Mouse (Mus musculus): ENCODE measurements around the gene Ankrd65. TPM values are rescaled to one million over a fixed set of nuclear protein-coding genes. Genes with fewer than 3 reads are reported as not detected.
"Not testable (repeated sequence)": the region's sequence is repeated elsewhere in the genome, so short reads cannot be mapped to it uniquely, and the experiment has no call there.

Ankrd65 gene
- not detected for total RNA-seq (2021)
- long read RNA-seq, experiment 1: 0 reads
- long read RNA-seq, experiment 2: 0 reads

DNA sequence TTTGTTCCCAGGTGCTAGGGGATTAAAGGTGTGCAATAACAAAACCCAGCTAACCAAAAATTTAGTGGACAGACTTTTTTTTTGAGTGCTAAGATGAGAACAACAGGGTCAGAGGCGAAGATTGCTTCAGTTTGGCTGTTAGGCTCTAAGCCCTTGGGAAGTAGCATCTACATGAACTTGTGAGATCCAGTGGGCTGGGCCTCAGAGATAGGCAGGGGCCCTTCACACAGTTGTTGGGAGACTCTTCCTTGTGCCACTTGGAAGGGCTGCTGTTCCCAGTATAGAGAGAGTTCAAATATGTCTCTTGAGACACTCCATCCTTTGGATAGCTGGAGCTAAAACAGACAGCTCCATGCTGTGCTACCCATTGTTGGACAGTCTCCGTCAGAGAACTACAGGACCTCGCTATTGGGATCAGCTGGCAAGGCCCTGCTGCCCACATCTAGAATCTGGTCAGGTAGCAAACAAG, at the start of gene Ankrd65:
Gene Ankrd65 (plus strand): TSS at position 419 of the 469 bp plus-strand sequence.
- DNase-seq: no peak

DNA sequence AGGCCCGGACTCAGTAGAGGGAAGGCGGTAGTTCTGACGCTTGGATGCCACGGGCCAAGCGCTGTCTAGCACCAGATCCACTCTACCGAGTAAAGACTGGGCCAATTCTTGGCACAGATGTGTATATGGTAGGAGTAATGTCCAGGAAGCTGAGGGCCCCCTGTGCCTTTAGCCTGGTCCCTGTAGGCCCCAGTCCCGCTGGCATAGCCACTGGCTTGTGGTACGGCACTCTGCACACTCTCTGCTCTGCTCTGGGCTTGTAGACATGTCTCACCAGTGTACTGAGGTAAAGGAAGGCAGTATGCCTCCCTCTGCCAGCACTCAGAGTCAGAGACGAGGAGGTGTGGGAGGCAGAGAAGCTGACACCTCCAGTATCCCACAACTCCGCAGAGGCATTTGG, 49.6 kb upstream of the Ankrd65 start:
- DNase-seq: not testable (repeated sequence)

DNA sequence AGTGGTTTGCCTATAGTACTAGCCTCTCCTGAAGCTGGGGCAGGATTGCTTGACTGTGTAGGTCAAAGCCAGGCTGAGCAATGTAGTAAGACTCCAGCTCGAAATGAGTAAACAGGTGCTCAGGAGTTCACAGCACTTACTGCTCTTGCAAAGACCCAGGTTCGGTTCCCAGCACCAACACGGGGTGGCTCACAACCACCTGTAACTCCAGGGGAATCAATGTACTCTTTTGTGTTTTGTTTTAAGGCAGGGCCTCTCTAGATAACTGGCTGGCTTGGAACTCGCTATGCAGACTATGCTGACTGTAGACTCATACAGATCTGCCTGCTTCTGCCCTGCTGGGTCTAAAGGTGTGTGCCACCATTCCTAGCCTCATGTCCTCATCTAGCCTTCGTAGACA, 47.6 kb upstream of the Ankrd65 start:
- no peak for DNase-seq

DNA sequence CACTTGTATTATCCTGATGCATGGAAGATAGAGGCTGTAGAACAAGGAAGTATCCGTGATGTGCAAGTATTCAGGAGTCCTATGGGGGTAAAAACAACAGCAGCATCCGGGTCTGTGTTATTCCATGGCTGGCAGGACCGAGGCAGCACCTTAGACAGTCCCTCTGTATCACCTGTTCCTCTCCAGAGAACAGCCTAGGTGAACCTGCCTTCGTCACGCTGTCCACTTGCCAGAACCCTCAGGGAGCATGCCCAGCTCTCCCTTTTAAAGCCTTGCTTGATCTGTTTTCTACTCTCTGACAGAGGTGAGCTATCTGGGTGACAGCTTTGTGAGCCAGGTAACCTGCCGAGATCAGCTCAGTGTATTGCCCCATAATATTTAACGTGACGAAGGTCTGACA, 45.8 kb upstream of the Ankrd65 start:
- DNase-seq: no peak

DNA sequence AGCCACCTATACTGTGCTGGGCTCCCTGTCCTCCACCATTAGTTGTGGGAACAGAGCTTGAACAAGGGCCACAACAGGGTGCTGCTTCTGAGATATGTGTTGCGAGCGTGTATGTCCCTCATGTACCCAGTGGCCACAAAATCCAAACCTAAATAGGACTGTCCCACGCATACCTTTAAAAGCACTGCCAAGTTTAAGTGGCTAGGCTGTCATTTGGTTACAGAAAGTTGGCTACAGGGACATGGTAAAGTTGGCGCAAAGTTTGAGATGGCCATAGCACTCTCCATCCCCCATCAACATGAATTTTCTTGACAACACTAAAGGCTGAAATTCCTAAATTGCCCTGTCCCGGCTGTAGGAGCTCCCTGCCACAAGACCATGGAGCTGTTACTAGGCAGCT, 45.1 kb upstream of the Ankrd65 start:
- DNase-seq: no peak

DNA sequence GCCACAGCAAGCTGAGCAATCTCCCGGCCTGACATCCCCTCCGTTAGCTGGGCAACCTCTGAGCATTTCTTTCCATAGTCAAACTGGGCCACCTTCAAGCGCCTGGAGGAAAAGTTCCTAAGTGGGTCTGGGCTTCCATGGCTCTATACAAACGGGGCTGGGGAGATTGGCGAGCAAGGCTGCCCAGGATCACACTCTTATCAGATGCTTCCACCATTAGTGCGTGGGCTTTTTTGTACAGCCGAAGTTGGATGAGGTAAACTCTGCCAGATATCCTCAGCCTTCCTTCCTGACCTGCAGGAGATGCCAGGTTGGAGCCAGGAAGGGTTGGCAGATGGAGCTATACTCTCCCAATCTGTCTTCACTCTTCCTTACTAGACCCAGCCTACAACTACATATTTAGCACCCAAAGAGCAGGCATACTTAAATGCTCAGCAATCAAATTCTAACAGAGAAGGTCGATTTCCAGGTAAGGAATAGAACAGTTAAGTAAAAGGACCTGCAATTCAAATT, 44.1 kb upstream of the Ankrd65 start:
- DNase-seq: no peak

DNA sequence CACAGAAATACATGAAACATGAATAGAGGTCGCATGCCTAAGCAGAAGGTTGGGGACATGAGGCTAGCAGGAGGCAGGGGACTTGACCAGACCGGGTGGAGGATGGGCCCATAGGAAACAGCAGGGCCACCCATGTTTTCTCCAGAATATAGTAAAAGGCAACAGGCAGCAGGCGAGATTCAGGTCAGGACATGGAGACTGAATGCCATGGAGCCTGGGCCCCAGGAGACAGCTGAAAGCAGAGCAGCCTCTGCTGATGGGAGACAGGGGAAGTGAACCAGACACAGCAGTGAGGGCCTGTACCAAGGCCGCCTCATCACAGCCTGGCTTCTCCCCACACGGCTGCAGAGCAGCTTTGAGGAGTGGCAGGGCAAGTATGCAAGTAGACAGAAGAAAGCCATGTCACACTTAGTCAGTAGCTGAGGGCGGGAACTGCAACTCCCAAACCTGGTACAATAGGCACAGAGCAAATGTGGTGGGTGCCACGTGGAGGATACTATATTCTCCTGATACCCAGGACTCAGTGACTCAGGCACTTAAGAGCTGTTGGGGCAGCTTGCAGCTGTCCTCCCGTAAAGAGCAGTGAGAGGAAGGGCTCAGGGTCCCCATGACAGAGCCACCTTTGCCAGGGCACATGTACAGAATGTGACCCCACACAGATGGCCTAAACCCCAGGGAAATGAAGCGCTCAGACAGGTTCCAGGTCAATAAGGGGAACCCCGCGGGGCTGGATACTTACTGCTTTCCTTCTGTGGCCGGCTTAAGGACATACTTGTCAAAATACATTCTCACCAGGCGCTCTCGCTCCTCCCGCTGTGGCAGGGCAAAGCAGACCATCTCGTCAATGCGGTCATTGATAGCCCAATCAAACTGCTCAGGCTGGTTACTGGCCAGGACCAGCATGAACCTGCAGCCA, 43.4 kb upstream of the Ankrd65 start:
- no peak for DNase-seq

DNA sequence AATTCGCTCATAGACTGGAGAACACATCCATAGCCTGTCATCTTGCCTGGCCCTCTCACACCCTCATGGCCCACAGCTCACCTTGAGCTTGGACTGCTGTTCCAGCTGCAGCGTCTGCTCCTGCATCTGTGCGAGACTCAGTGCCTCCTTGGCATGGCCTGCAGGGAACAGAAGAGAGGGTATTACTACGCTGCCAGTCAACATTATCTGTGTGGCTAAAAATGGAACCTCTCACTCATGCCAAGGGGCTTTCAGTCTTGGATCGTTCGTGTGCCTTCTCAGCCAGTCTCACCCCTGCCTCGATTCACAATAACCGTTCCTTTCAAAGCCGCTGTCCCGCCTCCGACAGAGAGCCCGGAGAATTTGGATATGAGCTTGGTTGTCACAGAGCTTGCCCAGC, 33.2 kb upstream of the Ankrd65 start:
- DNase-seq: no peak

DNA sequence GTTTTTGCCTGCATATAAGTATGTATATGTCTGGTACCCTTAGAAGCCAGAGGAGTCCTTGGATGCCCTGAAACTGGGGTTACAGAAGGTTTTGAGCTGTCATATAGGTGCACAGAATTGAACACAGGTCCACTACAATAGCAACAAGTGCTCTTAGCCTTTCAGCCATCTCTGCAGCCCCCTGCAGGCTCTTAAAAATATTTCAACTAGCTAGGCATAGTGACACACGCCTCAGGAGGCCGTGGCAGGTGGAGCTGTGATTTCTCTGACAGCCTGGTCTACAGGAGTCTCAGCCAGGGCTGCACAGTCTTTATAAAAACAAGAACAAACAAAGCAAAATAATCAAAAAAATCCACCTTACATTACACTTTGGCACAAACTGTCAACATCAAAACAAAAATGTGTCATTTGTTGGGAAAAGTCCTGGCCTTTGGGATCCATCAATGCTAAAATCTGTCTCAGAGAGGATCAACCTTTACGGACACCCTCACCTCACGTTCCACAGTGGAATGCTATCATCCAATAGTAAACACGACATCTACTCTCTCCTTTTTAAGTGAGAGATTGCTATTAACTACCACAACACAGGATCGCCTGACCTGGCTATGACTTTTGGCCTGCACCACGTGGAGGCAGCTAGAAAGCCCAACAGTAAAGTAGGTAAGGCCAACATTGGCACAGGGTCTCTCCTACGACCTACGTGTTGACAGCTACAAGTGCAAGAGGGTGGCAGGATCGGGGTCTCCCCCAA, 30.2 kb upstream of the Ankrd65 start:
- no peak for DNase-seq

DNA sequence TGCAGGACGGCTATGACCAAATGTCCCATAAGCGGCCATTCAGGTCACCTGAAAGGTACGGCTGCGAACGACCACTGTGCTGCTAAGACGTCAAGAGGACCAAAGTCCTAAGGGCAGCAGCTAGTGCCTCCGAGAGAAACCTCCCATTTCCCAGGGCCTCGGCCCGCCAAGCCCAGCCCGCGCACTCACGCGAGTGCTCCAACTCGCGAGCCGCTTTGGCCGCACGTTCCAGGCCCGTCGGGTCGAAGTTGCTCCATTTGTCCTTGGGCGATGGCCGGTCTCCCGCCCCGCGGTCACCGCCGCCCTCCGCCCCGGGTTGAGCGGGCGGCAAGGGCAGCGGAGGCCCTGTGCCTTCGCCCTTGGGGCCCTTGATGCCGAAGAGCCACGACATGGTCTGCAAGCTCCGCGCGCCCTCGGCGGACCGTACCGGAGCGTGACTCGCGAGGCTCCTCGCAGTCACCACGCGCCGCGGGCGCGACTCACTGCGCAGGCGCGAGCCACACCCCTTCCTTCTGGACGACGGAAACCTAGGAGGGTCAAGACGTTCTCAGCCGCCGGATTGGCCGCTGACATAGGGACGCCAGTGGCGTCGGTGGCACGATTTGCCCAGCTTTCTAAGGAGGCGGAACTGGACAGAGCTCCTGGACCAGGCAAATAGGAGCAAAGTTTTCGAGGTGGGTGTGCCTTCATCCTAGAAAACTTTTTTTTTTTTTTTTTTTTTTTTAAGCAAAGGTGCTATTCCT, 29.5 kb upstream of the Ankrd65 start, which contains the start of gene Atad3a:
Gene Atad3a (minus strand): TSS at position 481 of the 743 bp plus-strand sequence.
- DNase-seq: peak; percentile 96

DNA sequence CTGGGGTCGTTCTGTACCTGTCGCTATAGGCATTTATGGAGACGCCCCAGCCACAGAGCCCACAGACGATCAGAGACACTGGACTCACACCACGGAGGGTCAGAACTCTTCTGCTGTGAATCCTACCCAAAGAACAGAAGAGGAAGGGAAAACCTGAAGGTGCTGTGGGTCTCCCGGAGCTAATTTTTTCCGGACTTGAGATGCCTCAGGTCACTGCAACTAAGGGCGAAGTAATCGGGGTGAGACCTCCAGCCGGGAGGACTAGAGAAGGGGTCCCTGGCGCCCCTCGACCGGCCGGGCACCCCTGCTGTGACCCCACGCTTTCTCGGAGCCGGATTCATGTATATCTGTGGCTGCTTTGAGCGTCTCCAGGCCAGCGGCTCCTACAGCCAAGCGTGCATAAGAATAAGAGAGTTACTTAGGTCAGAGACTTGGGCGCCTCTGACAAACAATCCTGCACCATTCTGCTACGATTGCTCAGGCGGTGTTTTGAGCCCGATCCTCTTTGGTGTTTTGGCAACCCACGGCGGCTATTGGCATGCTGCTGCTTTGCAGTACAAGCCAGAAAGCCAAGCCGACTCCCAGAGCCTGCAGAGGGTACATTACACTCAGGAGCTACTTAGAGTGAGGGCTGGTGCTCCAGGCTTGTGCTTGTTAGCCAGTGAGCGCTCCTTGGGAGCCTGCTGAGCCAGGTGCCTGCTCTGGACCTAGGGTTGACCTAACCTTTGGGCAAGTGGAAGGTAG, 28.7 kb upstream of the Ankrd65 start:
- no peak for DNase-seq

DNA sequence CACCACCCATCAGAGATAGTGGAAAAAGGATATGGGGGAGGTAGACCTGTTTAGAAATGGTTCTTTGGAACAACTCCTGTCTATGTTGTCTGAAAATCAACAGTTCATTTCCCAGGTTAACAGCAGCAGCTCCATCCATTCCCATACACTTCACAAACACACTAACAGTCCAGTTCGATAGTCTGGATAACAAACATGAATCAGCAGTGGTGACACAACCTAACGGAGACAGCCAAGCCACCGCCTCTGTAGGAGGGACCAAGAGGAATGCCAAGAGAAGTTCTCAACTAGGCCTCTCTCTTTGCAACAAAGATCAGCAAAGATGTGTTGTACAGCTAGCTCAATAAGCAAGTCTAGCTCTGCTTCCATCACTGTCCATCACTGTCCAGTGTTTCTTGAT, 27.9 kb upstream of the Ankrd65 start:
- DNase-seq: no peak

DNA sequence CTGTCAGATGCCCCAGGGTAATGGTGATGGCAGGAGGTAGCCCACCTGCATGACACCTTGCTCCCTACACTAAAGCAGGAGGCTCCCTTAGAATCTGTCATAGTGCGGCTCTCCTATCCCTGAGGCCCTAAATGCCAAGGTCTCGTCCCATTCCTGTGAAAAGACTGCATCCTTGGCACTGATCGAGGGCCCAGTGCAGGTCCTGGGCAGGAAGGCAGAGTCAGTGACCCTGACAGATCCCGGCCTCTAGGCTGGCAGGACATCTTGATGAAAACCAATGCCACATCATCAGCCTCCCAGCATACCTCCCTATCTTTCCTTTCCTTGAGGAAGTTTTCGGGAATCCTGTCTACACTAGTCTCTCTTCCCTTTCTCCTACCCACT, 20.8 kb upstream of the Ankrd65 start:
- no peak for DNase-seq

DNA sequence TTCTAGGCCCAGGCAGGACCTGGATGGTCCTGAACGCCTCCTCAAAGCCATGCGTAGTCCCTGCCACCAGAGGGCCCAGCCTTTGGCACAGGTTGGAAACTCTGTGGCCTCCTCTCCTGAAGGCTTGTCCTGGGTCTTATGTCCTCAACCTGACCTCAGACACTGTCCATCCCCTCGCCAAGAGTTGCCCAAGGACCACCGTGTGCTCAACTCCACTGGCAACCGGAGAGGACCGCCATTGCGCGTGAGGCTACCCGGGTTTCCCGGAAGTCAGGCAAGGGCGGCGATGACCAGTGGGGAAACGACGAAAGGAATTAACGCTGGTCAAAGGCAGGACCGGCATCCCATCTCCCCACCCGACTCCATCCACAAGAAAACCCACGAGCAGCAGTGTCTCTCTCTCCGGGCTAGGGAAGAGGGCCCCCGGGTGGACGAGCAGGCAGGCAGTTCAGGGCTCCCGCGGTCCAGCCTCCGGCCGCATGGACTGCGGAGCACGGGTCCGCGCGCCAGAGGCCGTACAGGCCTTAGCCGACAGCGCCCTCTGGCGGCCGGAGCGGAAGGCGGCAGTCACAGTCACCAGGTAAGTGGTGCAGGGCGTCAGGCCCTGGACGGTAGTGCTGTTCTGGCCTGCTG, 20.2 kb upstream of the Ankrd65 start:
- DNase-seq: peak; percentile 86

DNA sequence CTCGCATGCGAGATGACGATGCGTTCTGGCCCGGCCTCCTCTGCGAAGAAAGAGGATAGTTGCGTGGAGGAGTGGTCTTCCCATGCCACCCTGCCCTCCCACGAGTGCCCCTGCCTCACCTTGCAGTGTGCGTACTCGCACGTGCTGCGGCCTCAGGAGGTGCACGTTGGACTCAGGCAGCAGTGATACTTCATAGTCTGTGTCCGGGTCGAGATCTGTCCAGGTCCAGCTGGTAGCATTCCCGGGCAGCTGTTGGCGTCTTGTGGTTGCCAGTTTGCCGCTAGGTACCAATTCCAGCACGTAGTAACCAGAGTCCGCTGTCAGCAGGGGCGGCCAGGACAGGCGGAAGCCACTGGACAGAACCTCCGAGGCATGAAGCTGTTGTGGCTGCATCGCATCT, 19.6 kb upstream of the Ankrd65 start:
- peak; percentile 80 for DNase-seq

DNA sequence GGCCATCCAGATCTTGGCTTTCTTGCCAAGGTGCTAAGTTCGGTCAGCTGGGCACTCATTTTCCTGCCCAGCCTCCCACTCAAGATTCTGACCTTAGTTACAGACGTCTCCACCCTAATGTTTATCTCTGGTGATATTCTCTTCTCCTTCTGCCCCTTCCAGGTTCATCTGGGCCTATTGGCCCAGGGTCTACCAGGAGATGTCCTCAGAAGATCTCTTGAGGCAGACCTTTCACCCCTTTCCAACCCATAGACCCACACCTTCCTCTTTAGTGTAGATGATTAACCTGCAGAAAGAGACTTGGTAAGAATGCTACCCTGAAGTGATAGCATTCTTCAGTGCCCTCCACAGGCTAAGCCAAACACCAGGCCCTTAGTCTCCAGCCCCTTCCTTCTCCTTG, 18.5 kb upstream of the Ankrd65 start:
- DNase-seq: no peak

DNA sequence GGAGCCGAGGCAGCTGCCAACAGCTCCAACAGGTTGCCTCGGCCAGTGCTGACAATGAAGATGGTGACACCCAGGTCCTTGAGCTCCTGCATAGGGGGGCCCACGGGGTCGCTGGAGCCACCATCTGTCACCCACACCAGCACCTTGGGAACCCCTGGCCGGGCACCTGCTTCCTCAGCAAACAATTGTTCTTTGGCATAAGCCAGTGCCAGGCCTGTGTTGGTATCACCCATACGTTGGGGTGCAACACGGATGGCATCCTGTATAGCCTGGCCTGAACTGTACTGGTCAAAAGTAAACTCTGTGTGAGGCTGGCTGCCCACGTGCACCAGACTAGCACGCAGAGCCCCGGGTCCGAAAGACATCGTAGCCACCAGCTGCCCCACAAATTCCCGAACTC, 17.5 kb upstream of the Ankrd65 start:
- no peak for DNase-seq

DNA sequence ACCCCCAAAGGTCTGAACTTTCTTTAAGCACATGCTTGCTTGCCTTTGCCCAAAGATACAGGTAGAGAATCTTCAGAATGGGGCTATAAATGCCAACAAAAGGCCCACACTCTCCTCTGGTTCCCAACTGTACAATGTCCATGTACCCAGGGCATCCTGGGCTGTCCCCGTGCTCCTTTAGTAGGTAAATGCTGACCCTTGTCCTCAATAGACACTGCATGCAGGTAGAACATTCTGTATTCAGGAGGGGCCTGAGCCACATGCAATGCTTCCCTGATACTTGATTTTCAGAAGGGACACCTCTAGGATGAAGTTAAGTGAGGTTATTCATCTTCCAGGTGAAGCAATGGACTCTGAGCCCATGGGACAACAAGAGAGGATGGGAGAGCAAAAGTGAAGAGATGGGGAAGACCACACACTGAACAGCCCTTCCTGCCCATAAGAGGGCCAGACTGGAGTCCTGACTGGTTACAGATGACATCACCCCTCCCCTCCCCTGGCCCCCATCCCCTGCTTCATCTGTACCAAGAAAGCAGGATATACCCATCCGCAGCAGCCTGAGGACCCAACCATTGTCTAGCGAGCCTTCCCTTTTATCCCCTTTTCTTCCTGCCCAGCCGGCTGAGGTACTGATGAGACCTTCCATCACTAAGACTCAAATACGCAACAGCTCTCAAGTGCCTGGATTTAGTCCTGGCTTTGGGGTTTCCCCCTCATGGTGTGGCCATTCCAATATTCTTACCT, 16.7 kb upstream of the Ankrd65 start:
- no peak for DNase-seq

DNA sequence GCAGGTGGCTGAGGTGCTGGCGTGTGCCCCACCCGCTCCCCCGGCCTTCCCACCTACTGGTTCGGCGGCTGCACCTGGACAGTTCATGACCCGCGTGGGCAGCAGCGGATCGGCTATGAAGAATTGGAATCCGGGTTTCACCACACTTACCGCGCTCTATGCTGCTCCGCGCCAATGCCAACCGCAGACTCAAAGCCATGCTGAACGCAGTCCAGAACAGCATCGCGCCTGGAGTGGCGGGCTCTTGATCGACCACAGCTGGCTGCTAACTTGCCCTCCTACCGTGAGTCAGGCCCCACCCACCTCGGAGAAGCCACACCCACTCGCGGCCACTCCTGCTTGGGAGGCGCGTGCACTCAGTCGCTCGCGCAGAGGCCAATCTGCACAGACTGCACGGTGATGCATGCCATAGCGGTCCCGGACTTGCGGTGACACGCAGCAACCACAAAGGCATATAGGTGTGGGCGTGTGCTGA, 15.9 kb upstream of the Ankrd65 start, which contains the start of gene Vwa1:
Gene Vwa1 (minus strand): TSS at position 419 of the 475 bp plus-strand sequence.
- peak; percentile 87 for DNase-seq

Data from gastrocnemius, postnatal 25 days (tissue).